Mouse (Mus musculus) erythroblast, embryonic 14.5 days (primary cell): ENCODE results near the gene Gm12248.

ENCODE experiments used
- GATA1 ChIP-seq: IDR thresholded peaks from 2 replicates; pipeline ENCODE4 v1.6.1; 2012; ENCODE audit warnings: low read length, inconsistent platforms, mixed read lengths
- TAL1 ChIP-seq: IDR thresholded peaks from 3 replicates; pipeline ENCODE4 v1.6.1; 2012; ENCODE audit warnings: low read length, inconsistent platforms, mixed read lengths

DNA sequence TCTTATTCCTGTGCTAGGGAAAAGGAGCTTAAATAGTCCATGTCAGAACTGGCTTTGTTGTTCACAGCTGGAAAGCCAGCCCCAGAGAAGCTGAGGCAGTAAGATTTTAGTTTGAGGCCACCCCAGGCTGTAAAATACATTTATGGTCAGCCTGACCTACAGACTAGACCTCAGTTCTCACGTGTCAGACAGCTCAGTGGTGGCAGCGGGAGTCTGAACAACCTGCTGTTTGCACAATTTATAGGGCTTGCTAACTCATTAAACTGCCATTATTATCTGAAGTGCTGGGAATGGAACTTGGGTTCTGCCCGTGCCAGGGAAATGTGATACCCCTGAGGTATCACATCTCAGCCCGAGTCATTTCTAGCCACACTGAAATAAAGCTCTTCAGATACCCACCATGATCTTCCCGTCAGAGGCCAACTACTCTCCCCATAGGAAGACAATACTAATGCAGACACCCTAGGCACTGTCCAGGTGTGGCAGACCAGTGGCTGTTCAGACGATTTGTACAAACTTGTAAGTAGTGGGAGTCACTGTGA, 36.4 kb upstream of the Gm12248 start:
- TF ChIP-seq GATA1 (no peak), TAL1 (no peak)
